10 mouse cellular contexts compared by ENCODE assay signal in the genomic region with DNA sequence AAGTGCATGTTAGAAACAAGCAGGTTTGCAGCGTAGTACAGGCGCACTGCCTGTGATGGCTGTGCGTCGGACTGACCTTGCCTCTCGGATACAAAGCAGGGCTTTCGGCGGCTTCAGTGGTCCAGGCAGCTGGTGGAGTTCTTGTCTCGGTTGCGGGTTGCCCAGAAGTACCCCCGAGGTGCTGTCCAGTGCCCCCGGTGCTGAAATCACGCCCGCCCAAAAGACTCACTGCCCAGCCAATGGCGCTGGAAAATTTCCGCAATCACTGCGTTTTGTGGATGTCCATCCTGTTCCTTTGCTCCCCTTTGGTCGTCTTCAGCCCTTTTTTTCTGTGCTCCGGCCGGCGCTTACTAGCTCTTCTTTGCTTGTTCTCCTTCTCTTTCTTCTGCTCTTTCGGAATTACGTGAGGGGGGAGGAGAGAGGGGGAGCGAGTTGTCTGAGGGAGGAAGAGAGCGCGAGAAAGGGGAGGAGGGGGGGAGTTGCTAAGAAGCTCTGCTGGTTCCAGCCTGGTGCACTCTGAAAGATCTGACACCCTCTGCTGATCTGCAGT. TPM values are rescaled to one million over a fixed set of nuclear protein-coding genes. Genes with fewer than 3 reads are reported as not detected.
DNase-seq lines count a peak whose midpoint lies in the region; ATAC-seq and TF ChIP-seq lines count a peak whose summit lies in the region.
"Had no signal": no experiment of that assay in that cellular context is flagged by ENCODE, and none has a peak within 500 bp of the region (broad histone marks: within the 10 kb centered on the region; RNA-seq: fewer than 3 reads in every experiment).

A gene (minus strand): TSS at position 445 of the 550 bp plus-strand sequence.

- no peak for TF ChIP-seq CTCF in kidney, adult 2 months (conservative IDR thresholded peaks at IDR 0.05; ENCODE audit: insufficient read depth, insufficient read length, low read depth, low read length)

- H3K27ac ChIP-seq in kidney, adult 2 months (ENCODE audit: insufficient read depth, low read depth, low read length) = no peak within 1 kb of the TSS
- no peak within 1 kb of the TSS for H3K27ac ChIP-seq in limb, embryonic 10.5 days
- peak within 1 kb of the TSS; percentile 67 for H3K27ac ChIP-seq in neural tube, embryonic 12.5 days

- peaks cover 4% of the 10 kb centered on the region for H3K4me1 ChIP-seq in kidney, adult 2 months (ENCODE audit: control insufficient read depth, insufficient read depth, low read length)
- H3K4me1 ChIP-seq in limb, embryonic 10.5 days = peaks cover 23% of the 10 kb centered on the region
- H3K4me1 ChIP-seq in neural tube, embryonic 12.5 days = peaks cover 16% of the 10 kb centered on the region

- peak; percentile 64 for DNase-seq in adrenal gland, postnatal 10 days
- no peak for DNase-seq in adrenal gland, adult 8-10 months
- DNase-seq in cerebellum, postnatal 25 days = peak; percentile 83 to 84
- peak; percentile 56 to 75 for DNase-seq in frontal cortex, postnatal 10 days (ENCODE audit: low spot score in 2 of 2)
- DNase-seq in kidney, adult 2 months = peak; percentile 11
- peak; percentile 87 for DNase-seq in limb, embryonic 10.5 days (ENCODE audit: low spot score)
- no peak for DNase-seq in B cell, adult 2 months

- peak within 1 kb of the TSS; percentile 79 for H3K4me2 ChIP-seq in neural tube, embryonic 12.5 days (replicated peaks)

- H3K9me3 ChIP-seq in limb, embryonic 10.5 days (replicated peaks) = no peaks in the 10 kb centered on the region
- no peaks in the 10 kb centered on the region for H3K9me3 ChIP-seq in neural tube, embryonic 12.5 days

- H3K27me3 ChIP-seq in kidney, adult 2 months (replicated peaks; ENCODE audit: control insufficient read depth, insufficient read depth, low read length) = no peaks in the 10 kb centered on the region
- H3K27me3 ChIP-seq in limb, embryonic 10.5 days (ENCODE audit: low read depth, poor library complexity, severe bottlenecking) = peaks cover 55% of the 10 kb centered on the region
- 0 out of 2 replicates have a peak, but pooled peaks cover 2% of the 10 kb centered on the region for H3K27me3 ChIP-seq in neural tube, embryonic 12.5 days (replicated peaks)

- peak within 1 kb of the TSS; percentile 74 for H3K9ac ChIP-seq in neural tube, embryonic 12.5 days

- ATAC-seq in neural tube, embryonic 12.5 days (ENCODE audit: low FRiP score, low read depth) = peak; percentile 69

- no peak for TF ChIP-seq POLR2A in kidney, adult 2 months (IDR thresholded peaks at IDR 0.05; ENCODE audit: low read depth, low read length)

- H3K36me3 ChIP-seq in kidney, adult 2 months (ENCODE audit: control insufficient read depth, insufficient read depth, low read length) = no peaks in the 10 kb centered on the region
- H3K36me3 ChIP-seq in limb, embryonic 10.5 days = no peaks in the 10 kb centered on the region
- no peaks in the 10 kb centered on the region for H3K36me3 ChIP-seq in neural tube, embryonic 12.5 days

- peak within 1 kb of the TSS; percentile 44 for H3K4me3 ChIP-seq in kidney, adult 2 months (ENCODE audit: insufficient read depth, low read depth, low read length)
- H3K4me3 ChIP-seq in limb, embryonic 10.5 days = peak within 1 kb of the TSS; percentile 44
- H3K4me3 ChIP-seq in neural tube, embryonic 12.5 days = peak within 1 kb of the TSS; percentile 52
- H3K4me3 ChIP-seq: erythroblast, embryonic 14.5 days had no signal

- WGBS in kidney, adult 2 months = under 1% methylated on average over 24 of the region's 25 CpGs
- WGBS in limb, embryonic 10.5 days = under 1% methylated on average over 25 of the region's 25 CpGs
- under 1% methylated on average over 25 of the region's 25 CpGs for WGBS in neural tube, embryonic 12.5 days

RNA-seq across cellular contexts. Expression of the gene that starts here (rescaled TPM):
- total RNA-seq in adrenal gland, postnatal 10 days (2021) = 1 to 10 TPM; 1.1 to 2.2 TPM
- total RNA-seq in adrenal gland, adult 8-10 months (2022) = 1 to 10 TPM; 1.3 to 2.2 (median 1.7) TPM
- polyA plus RNA-seq in kidney, adult 2 months (2012; rRNA removed) = 0.67 and 0.77 TPM in 2 replicates
- 0.04 TPM in 1 of 2 replicates, not detected in the other for polyA plus RNA-seq in limb, embryonic 10.5 days (2016; fragmentation: Nextera tagmentation; extraction: Ambion mirVana)
- 21.2 and 22.7 TPM in 2 replicates for polyA plus RNA-seq in neural tube, embryonic 12.5 days (2016; fragmentation: Nextera tagmentation; extraction: Ambion mirVana)
- polyA plus RNA-seq: erythroblast, embryonic 14.5 days; spleen, adult 2 months had no signal

Comparison
In these comparisons a context has a peak if more than half of its experiments do, and no peak if none do; other contexts are left out.
1. RNA of the gene that starts here (polyA plus RNA-seq): 21.2 to 22.7 TPM in neural tube, embryonic 12.5 days; 0.67 to 0.77 TPM in kidney, adult 2 months and 0.04 TPM in limb, embryonic 10.5 days; every median in the first group is over 10 times any median in the second.
2. DNase-seq: peak in adrenal gland, postnatal 10 days (single experiment), cerebellum, postnatal 25 days (2 of 2) and frontal cortex, postnatal 10 days (2 of 2); none in adrenal gland, adult 8-10 months (single experiment) and B cell, adult 2 months (0 of 2).
3. Peak in DNase-seq and H3K4me3 ChIP-seq in kidney, adult 2 months; RNA of the gene not detected or under 1 TPM.
4. Peak in DNase-seq and H3K4me3 ChIP-seq in limb, embryonic 10.5 days; RNA of the gene not detected or under 1 TPM.
5. Peak in every context shown above with its lines, with median percentiles within 50 percentile points of each other: H3K4me3 ChIP-seq.